Mouse (Mus musculus) olfactory bulb, adult 2 months (tissue): ENCODE measurements around the gene Clybl.

Source experiments
- CTCF ChIP-seq: fragments of 200-500 bp; IDR thresholded peaks from 2 replicates; pipeline ENCODE4 v1.5.1; 2012; ENCODE audit warnings: low read depth, mild to moderate bottlenecking, low read length, moderate library complexity; ENCODE audit not compliant: insufficient read depth
- POLR2A ChIP-seq: fragments of 200-500 bp; IDR thresholded peaks from 2 replicates; pipeline ENCODE4 v1.6.1; 2012; ENCODE audit warnings: mild to moderate bottlenecking, low read depth, low read length, moderate library complexity; ENCODE audit not compliant: insufficient read depth

DNA sequence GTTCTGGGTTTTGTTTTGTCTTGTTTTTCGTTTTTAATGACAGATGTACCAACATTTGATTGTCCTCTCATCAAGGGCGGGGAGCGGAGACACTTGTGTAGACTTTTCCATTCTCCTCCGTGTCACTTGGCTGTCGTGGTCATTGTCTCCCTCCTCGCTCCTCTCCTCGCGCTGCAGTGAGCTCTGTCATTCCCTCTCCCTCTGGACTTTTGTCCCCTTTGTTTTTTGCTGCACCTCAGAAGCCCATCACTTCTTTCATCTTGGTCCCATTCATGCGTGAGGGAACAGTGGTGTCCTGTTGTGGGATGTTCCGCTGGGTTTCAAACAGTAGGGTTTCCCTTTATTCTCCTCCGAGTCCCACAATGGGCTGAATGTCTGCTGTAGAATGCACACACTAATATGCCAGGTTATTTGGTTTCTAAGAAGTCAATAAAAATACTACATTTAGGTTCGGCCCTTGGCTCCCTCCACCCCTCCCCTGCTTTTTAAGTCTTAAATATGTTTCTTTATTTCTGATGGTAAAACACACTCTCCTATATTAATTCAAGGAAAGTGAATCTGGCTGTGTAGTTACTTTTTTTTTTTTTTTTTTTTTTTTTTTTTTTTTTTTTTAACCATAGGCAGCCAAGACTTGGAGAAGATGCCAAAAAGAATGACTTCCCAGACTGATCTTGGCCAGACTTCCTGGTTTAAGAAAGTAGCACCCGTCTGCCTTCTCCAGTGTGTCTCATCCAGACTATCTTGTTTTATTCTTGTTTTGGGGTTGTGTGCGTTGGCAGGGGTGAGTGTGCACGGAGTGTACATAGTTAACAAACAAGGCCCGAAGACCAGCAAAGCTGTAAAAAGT, 98.2 kb downstream of the Clybl start:
- TF ChIP-seq CTCF, result no peak
- no peak for TF ChIP-seq POLR2A
